Mouse (Mus musculus) embryonic facial prominence, embryonic 12.5 days (tissue): ENCODE results near the gene B4galt3. TPM values are rescaled to one million over a fixed set of nuclear protein-coding genes. Genes with fewer than 3 reads are reported as not detected.

Experiments used
- ATAC-seq: fragments of 200-750 bp; cut with Nextera tagmentation; 2 replicates; pipeline ENCODE4 v1.8.0; 2017; ENCODE audit not compliant: insufficient number of reproducible peaks, insufficient read depth, low FRiP score, low TSS enrichment
- H3K27ac ChIP-seq: fragments of 300-500 bp; sonication (generic); 2 replicates; pipeline ENCODE4 v1.5.1; 2016; ENCODE audit warnings: mild to moderate bottlenecking
- H3K27me3 ChIP-seq: fragments of 300-500 bp; sonication (generic); 2 replicates; pipeline ENCODE4 v1.6.1; 2016; ENCODE audit warnings: mild to moderate bottlenecking, moderate library complexity
- H3K36me3 ChIP-seq: fragments of 300-500 bp; sonication (generic); 2 replicates; pipeline ENCODE4 v1.6.1; 2016; ENCODE audit warnings: mild to moderate bottlenecking
- H3K4me1 ChIP-seq: fragments of 300-500 bp; sonication (generic); 2 replicates; pipeline ENCODE4 v1.6.1; 2016
- H3K4me2 ChIP-seq: fragments of 300-500 bp; sonication (generic); replicated peaks from 2 replicates; pipeline ENCODE4 v1.6.1; 2016; ENCODE audit warnings: mild to moderate bottlenecking, moderate library complexity
- H3K4me3 ChIP-seq: fragments of 300-500 bp; sonication (generic); 2 replicates; pipeline ENCODE4 v1.5.1; 2016; ENCODE audit warnings: mild to moderate bottlenecking
- H3K9ac ChIP-seq: fragments of 300-500 bp; sonication (generic); 2 replicates; pipeline ENCODE4 v1.6.1; 2016; ENCODE audit warnings: mild to moderate bottlenecking, moderate library complexity
- H3K9me3 ChIP-seq: fragments of 300-500 bp; sonication (generic); 2 replicates; pipeline ENCODE4 v1.6.1; 2016; ENCODE audit warnings: mild to moderate bottlenecking, moderate library complexity
- whole genome bisulfite sequencing: fragments of 180-500 bp; shearing (Covaris S2); methylation state at CpG from one replicate; pipeline ENCODE4 v1.1.7; 2016; 5-methylcytosine and 5-hydroxymethylcytosine counted together
- polyA plus RNA-seq: library from polyadenylated mRNA; unstranded; fragments of >200 nt; fragmentation: Nextera tagmentation; extraction: Ambion mirVana; gene quantifications from 2 replicates; pipeline ENCODE4 v1.2.1, GENCODE M21; 2016

Gene B4galt3
- polyA plus RNA-seq, 1 experiment from 2014 or later = 89.3 TPM

DNA sequence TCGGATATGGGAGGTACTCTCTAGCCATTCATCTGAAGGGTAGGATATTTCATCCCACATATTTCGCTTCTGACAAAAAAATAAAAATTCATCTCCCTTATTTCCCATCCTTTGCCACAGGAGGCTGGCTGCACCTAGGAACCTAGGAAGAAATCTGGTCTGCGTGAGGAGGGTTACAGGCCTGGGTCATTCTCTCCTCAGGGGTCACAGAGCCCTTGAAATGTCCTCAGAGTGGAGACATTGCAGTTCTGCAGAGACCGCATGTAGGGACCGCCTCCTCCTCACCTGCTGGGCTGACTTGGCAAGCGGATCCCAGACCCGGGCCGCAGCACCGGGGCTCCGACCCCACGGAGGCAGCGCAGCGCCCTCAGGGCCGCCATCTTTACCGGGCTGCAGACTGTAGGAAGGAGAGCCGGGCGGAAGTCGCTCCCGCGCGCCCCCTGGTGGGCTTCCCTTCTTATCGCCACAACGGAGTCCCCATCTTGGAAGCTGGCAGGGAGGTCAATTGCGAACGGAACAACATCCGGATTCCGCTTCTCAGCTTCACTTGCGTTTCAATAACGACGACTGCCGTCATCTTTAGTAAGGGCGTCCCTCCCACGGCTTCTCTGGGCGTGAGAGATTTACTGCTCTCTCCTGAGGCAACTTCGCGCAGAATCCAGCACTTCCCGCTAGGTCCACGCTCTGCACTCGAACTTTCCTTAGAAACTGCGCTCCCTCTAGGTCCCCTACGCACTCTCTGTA, 23.2 kb upstream of the B4galt3 start:
- peak overlapping the region; percentile 70 for H3K4me2 ChIP-seq
- H3K27ac ChIP-seq = peak overlapping the region; percentile 94
- under 1% methylated on average over 41 of the region's 41 CpGs for WGBS
- H3K27me3 ChIP-seq = no peaks in the 10 kb centered on the region
- H3K36me3 ChIP-seq = peaks cover 26% of the 10 kb centered on the region
- ATAC-seq = peak; percentile 86
- H3K4me3 ChIP-seq = peak overlapping the region; percentile 60
- peak overlapping the region; percentile 72 for H3K9ac ChIP-seq
- H3K4me1 ChIP-seq = peaks cover 56% of the 10 kb centered on the region
- H3K9me3 ChIP-seq = no peaks in the 10 kb centered on the region

DNA sequence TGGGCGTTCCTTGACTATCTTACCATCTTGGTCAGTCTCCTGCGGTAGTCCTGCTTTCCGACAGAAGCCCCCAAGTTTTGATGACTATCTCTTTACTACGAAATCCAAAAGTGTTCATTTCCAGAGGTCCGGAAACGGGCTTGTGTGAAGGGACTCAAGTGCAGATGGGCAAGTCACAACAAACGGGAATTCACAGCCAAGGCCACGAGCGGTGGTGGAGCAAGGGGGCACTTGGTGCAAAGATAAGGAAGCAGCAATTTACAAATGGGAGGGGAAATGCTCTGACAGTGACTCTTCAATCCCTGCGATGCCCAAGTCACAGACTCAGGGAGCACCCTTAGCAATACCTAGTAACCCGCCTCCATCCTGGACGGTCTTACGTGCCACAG, 22.7 kb upstream of the B4galt3 start:
- WGBS = 11% methylated on average over 13 of the region's 13 CpGs
- peaks cover 20% of the 10 kb centered on the region for H3K36me3 ChIP-seq
- no peaks in the 10 kb centered on the region for H3K27me3 ChIP-seq
- H3K4me3 ChIP-seq = peak overlapping the region; percentile 60
- H3K9ac ChIP-seq = peak overlapping the region; percentile 49; the same call in 1 of the 2 replicates
- H3K9me3 ChIP-seq = no peaks in the 10 kb centered on the region
- H3K27ac ChIP-seq = peak overlapping the region; percentile 94
- H3K4me2 ChIP-seq = peak overlapping the region; percentile 62
- ATAC-seq = no peak
- H3K4me1 ChIP-seq = peaks cover 60% of the 10 kb centered on the region

DNA sequence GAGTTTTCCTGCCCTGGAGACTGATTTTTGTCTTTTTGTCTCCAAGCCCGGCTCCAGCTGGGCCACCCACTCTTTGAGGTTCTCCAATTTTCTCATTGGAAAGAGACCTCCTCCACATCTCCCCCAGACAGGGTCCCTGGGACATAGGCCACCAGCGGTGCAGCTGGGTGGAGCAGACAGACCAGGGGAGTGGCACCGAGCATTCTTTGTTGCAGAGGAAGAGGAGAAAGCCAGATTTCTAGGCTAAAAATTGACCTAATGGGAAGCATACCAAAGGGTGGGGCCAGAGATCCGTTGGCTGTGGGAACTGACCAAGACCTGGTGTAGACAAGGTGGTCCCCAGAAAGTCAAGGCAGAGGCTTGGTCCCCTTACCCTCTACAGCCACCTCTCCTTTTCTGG, 22.2 kb upstream of the B4galt3 start:
- Histone ChIP-seq H3K9me3 (no peaks in the 10 kb centered on the region), H3K9ac (peak overlapping the region; percentile 49; the same call in 1 of the 2 replicates), H3K27me3 (no peaks in the 10 kb centered on the region), H3K4me1 (peaks cover 65% of the 10 kb centered on the region), H3K4me2 (peak overlapping the region; percentile 62), H3K36me3 (peaks cover 17% of the 10 kb centered on the region), H3K27ac (peak overlapping the region; percentile 94), H3K4me3 (no peak overlapping the region)
- WGBS = 20% methylated on average over 4 of the region's 4 CpGs
- no peak for ATAC-seq

DNA sequence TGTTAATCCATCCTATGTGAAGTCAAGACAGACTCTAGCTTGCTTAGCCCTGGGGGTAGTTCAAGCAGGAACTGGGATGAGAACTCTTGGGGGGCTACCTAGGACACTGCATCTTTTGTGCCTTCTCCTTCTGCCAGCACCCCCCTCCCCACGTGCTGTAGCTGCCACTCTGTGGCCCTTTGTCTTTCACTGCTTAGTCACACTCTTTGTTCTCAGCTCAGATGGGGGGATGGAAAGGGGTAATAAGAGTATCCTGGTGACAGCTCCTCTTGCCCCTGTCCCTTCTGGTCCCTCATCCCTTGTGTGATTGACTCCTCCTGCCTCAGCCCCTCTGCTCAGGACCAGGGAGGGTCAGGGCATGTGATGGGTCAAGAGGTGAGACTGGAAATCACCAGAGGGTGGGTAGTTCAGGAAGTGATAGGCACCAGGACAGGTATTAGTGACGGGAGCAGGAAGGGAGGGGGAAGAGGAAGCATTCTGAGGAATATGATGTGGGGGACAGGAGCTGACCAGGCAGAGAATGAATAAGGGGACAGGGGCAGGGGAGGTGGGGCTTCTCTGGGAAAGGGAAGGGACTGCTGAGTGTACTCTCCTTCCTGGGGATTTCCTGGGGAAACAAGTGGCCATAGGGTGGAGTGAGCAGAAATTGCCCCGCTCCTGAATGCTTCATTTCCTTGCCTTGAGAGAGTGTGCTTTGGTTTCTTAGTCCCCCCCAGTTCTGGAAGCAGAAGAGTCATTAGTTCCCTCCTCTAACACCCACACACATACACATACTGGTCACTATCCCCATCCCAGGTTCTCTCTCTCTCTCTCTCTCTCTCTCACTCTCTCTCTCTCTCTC, 21.5 kb upstream of the B4galt3 start:
- no peak overlapping the region for H3K9ac ChIP-seq

DNA sequence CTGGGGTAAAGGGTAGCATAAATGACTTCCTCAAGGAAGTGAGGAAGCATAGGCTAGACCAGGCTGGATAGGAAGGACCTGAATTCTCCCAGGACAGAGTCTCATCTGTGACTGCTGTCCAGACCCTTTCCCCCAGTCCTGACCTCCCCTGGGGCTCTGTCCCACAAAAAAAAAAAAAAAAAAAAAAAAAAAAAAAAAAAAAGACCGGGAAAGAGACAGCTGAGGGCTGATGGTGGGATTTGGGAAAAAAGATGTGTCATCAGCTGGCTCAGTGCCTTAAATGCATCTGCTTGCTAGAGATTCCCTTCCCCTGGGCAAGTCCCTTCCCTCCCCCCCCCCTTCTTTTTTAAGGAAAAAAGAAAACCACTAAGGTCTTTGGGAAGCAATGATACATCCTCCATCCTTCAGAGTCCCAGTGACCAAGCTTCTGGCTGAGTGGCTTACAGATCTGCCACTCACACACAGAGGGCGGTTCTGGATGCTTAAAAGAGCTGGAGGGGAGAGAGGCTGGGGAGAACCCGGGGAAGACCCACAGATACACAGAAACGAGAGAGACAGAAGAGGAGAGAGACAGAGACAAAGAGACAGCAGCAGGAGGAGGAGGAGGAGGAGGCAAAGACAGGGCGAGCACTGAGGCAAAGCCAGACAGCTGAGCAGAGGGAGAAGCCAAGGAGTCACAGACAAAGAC, 20.1 kb upstream of the B4galt3 start, which contains the start of gene Adamts4:
Gene Adamts4, plus strand, starts transcription at position 509 of the 688 bp plus-strand sequence.
- Histone ChIP-seq H3K27ac (peak within 1 kb of the TSS; percentile 95), H3K9ac (peak within 1 kb of the TSS; percentile 55), H3K9me3 (no peaks in the 10 kb centered on the region), H3K4me2 (peak within 1 kb of the TSS; percentile 80), H3K4me3 (peak within 1 kb of the TSS; percentile 42), H3K4me1 (peaks cover 71% of the 10 kb centered on the region), H3K36me3 (peaks cover 17% of the 10 kb centered on the region), H3K27me3 (no peaks in the 10 kb centered on the region)
- no peak for ATAC-seq
- WGBS = 19% methylated on average over 5 of the region's 5 CpGs

More for the DNA sequence above, 21.5 kb upstream of the B4galt3 start:
- Histone ChIP-seq H3K36me3 (peaks cover 10% of the 10 kb centered on the region), H3K27me3 (no peaks in the 10 kb centered on the region), H3K4me2 (no peak overlapping the region), H3K4me3 (no peak overlapping the region), H3K27ac (peak overlapping the region; percentile 94), H3K4me1 (peaks cover 70% of the 10 kb centered on the region), H3K9me3 (no peaks in the 10 kb centered on the region)
- no peak for ATAC-seq
- WGBS = 35% methylated on average over 3 of the region's 3 CpGs

DNA sequence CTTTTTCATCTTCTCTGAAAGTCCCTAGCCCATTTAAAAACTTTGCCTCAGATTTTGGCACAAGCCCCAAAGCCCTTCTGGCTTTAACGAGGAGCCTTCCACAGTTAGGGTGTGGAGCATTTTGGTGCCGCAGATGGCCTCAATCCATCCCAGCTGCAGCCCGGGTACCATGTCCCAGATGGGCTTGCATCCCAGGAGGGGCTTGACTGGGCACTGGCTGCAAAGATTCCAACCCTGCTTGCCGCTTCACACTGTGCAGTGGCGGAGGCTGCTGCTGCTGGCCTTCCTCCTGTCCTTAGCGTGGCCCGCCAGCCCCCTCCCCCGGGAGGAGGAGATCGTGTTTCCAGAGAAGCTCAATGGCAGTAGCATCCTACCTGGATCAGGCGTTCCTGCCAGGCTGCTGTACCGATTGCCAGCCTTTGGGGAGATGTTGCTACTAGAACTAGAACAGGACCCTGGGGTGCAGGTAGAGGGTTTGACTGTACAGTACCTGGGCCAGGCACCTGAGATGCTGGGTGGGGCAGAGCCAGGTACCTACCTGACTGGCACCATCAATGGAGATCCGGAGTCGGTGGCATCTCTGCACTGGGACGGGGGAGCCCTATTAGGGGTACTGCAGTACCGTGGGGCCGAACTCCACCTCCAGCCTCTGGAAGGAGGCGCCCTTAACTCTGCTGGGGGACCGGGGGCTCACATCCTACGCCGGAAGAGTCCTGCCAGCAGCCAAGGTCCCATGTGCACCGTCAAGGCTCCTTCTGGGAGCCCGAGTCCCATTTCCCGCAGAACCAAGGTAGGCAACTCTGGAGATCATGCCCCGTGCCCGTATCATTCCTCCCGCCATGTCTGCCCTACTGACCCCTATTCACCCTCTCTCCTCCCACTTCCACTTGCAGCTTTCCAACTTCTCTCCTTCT, 19.2 kb upstream of the B4galt3 start, which contains the start of gene Ndufs2:
Gene Ndufs2, minus strand, starts transcription at position 709 of the 914 bp plus-strand sequence.
- Histone ChIP-seq H3K27me3 (no peaks in the 10 kb centered on the region), H3K36me3 (peaks cover 16% of the 10 kb centered on the region), H3K4me2 (peak within 1 kb of the TSS; percentile 80), H3K4me1 (peaks cover 63% of the 10 kb centered on the region), H3K9ac (peak within 1 kb of the TSS; percentile 55), H3K9me3 (no peaks in the 10 kb centered on the region), H3K4me3 (peak within 1 kb of the TSS; percentile 42), H3K27ac (peak within 1 kb of the TSS; percentile 95)
- 0 out of 2 replicates have a peak, but pooled peaks have one; percentile 10 for ATAC-seq
- 8% methylated on average over 26 of the region's 26 CpGs for WGBS

DNA sequence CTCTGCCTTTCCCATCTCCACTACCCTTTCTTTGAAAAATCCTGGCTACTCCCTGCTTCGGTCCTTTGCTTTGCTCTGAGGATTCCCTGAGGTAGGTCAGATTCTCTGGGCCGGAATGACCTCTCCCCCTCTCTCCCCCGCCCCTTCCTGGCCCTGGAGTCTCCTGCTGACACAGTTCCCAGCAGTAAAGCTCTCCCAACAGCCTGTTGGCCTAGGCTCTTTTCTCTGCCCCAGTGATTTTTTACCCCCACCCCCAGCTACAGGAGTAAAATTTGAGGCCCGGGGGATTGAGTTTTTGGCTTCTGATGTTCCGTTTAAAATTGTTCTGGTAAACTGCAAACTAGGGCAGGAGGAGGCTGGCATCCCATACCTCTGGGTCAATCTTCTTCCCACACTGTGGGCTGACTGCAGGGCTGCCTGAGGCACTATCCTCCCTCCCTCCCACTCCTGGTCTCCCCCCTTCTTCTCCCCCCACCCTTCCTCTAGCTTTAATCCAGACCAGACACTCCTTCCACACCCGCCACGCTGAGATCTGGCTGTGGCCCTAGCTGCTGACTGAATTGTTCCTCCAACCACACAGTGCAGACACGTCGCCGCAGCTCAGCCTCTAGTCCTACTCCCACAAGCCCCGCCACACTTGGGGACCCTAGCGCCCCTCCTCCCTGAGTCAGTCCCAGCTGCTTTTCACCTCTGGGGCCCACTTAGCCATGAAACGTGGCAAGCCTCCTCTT, 18.4 kb upstream of the B4galt3 start:
- H3K4me2 ChIP-seq = peak overlapping the region; percentile 80
- H3K4me3 ChIP-seq = peak overlapping the region; percentile 42
- peak; percentile 54 for ATAC-seq
- H3K27me3 ChIP-seq = no peaks in the 10 kb centered on the region
- H3K36me3 ChIP-seq = peaks cover 22% of the 10 kb centered on the region
- peak overlapping the region; percentile 95 for H3K27ac ChIP-seq
- peak overlapping the region; percentile 55 for H3K9ac ChIP-seq
- H3K9me3 ChIP-seq = no peaks in the 10 kb centered on the region
- 3% methylated on average over 13 of the region's 13 CpGs for WGBS
- H3K4me1 ChIP-seq = peaks cover 59% of the 10 kb centered on the region

DNA sequence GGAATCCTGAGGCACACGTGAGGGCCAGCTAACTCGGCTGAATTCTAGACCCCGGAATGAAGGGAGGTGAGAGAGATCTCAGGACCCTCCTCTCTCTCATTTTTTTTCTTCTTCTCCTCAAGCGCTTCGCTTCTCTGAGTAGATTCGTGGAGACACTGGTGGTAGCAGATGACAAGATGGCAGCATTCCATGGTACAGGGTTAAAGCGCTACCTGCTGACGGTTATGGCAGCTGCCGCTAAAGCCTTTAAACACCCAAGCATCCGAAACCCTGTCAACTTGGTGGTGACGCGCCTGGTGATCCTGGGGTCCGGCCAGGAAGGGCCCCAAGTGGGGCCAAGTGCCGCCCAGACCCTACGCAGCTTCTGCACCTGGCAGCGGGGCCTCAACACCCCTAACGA, 17.7 kb upstream of the B4galt3 start:
- WGBS = 45% methylated on average over 17 of the region's 17 CpGs
- peaks cover 57% of the 10 kb centered on the region for H3K4me1 ChIP-seq
- ATAC-seq = no peak
- peak overlapping the region; percentile 95 for H3K27ac ChIP-seq
- peaks cover 22% of the 10 kb centered on the region for H3K36me3 ChIP-seq
- H3K9ac ChIP-seq = peak overlapping the region; percentile 55; the same call in 1 of the 2 replicates
- peak overlapping the region; percentile 42 for H3K4me3 ChIP-seq
- no peaks in the 10 kb centered on the region for H3K9me3 ChIP-seq
- H3K4me2 ChIP-seq = peak overlapping the region; percentile 80
- H3K27me3 ChIP-seq = no peaks in the 10 kb centered on the region

DNA sequence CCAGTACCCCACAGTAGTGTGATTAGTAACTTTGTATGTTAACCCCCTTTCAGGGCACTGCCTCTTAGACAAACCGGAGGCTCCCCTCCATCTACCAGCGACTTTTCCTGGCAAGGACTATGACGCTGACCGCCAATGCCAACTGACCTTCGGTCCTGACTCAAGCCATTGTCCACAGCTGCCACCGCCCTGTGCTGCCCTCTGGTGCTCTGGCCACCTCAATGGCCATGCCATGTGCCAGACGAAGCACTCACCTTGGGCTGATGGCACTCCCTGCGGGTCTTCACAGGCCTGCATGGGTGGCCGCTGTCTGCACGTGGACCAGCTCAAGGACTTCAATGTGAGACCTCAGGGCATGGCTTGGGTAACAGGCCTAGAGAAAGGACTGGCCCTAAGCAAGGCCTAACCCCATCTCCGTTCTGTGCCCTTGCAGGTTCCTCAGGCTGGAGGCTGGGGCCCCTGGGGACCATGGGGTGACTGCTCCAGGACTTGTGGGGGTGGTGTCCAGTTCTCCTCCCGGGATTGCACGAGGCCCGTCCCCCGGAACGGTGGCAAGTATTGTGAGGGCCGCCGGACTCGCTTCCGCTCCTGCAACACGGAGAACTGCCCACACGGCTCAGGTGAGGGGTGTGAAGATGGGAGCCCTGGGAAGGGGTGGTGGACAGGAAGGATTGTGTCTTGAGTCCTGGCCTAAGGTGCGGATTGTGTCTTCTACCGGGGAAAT, 13.9 kb upstream of the B4galt3 start:
- peaks cover 36% of the 10 kb centered on the region for H3K36me3 ChIP-seq
- no peaks in the 10 kb centered on the region for H3K9me3 ChIP-seq
- 88% methylated on average over 24 of the region's 24 CpGs for WGBS
- no peak overlapping the region for H3K27ac ChIP-seq
- ATAC-seq = no peak
- H3K4me2 ChIP-seq = no peak overlapping the region
- peaks cover 22% of the 10 kb centered on the region for H3K4me1 ChIP-seq
- no peaks in the 10 kb centered on the region for H3K27me3 ChIP-seq
- no peak overlapping the region for H3K9ac ChIP-seq
- H3K4me3 ChIP-seq = no peak overlapping the region
